In genomic region chr5:137590507-137590906, GRCm38 (mm10) we compare ENCODE assay signal across 18 mouse cellular contexts. TPM values are rescaled to one million over a fixed set of nuclear protein-coding genes. Genes with fewer than 3 reads are reported as not detected.
DNase-seq lines count a peak whose midpoint lies in the region.
"Had no signal": no experiment of that assay in that cellular context is flagged by ENCODE, and none has a peak within 500 bp of the region (broad histone marks: within the 10 kb centered on the region; RNA-seq: fewer than 3 reads in every experiment).

No protein-coding gene starts in this region.

- DNase-seq in 3T3-L1 (ENCODE audit: low read depth, low spot score) = peak; percentile 42
- peak; percentile 62 for DNase-seq in ES-CJ7 (ENCODE audit: low read depth, low spot score)
- DNase-seq in NIH3T3 (ENCODE audit: low read depth) = peak; percentile 23
- DNase-seq in heart, adult 18-20 months = no peak
- DNase-seq in gastrocnemius, adult 8-10 months (ENCODE audit: low spot score in 2 of 2) = no peak
- no peak for DNase-seq in right cerebral cortex, postnatal 4 days
- DNase-seq: adrenal gland, adult 2 months; adrenal gland, postnatal 10 days; adrenal gland, postnatal 36 days; B cell, adult 2 months; cerebellum, adult 11-12 months; cerebellum, adult 2 months; cerebellum, adult 9-10 months; cerebellum, postnatal 10 days; cerebellum, postnatal 25 days; forebrain, postnatal 0 days had no signal

RNA-seq across cellular contexts. Expression of gene Mospd3, which starts 10.4 kb away (rescaled TPM):
- total RNA-seq in heart, adult 18-20 months (2021) = 10 to 100 TPM in 1 of 2 experiments, 1 to 10 TPM in 1; 9.1 to 14.1 TPM
- total RNA-seq in gastrocnemius, adult 8-10 months (2022) = 10 to 100 TPM; 10.1 to 13.6 (median 11.6) TPM

RNA-seq across cellular contexts. Expression of gene Tfr2, which starts 20.9 kb away (rescaled TPM):
- not detected for total RNA-seq in heart, adult 18-20 months (2021)
- not detected for total RNA-seq in gastrocnemius, adult 8-10 months (2022)

RNA-seq across cellular contexts. Expression of gene Pcolce, which starts 23.1 kb away (rescaled TPM):
- 10 to 100 TPM; 43.9 to 47.5 TPM for total RNA-seq in heart, adult 18-20 months (2021)
- total RNA-seq in gastrocnemius, adult 8-10 months (2022) = 10 to 100 TPM; 16.2 to 35.4 (median 22.9) TPM

RNA-seq across cellular contexts. Expression of gene Actl6b, which starts 37.2 kb away (rescaled TPM):
- not detected for total RNA-seq in heart, adult 18-20 months (2021)
- not detected for total RNA-seq in gastrocnemius, adult 8-10 months (2022)
- total RNA-seq: CH12.LX, ES-E14 had no signal

RNA-seq across cellular contexts. Expression of gene Fbxo24, which starts 38.3 kb away (rescaled TPM):
- total RNA-seq in heart, adult 18-20 months (2021) = under 1 TPM; 0.32 to 0.44 TPM
- under 1 TPM in 2 of 4 experiments, not detected in 2; 0.20 to 0.29 TPM for total RNA-seq in gastrocnemius, adult 8-10 months (2022)

Comparison
In these comparisons a context has a peak if more than half of its experiments do, and no peak if none do; other contexts are left out.
1. DNase-seq: peak in 3T3-L1 (single experiment), ES-CJ7 (single experiment) and NIH3T3 (single experiment); none in heart, adult 18-20 months (0 of 2), gastrocnemius, adult 8-10 months (0 of 2) and right cerebral cortex, postnatal 4 days (single experiment).